Mouse (Mus musculus): ENCODE results near the gene Chic2. TPM values are rescaled to one million over a fixed set of nuclear protein-coding genes. Genes with fewer than 3 reads are reported as not detected.

The Chic2 gene
- polyA plus RNA-seq, 1 experiment: 15.3 TPM

GRCm38 (mm10) chr5:74949298-74949697 is 95.3 kb downstream of the Chic2 start:
- no peak overlapping the region for H3K27ac ChIP-seq (ENCODE audit: insufficient read depth, low read length)
- H3K4me3 ChIP-seq (ENCODE audit: insufficient read depth, low read length): no peak overlapping the region
- H3K4me1 ChIP-seq (ENCODE audit: control insufficient read depth, insufficient read depth, low read length): no peaks in the 10 kb centered on the region
- no peak for TF ChIP-seq CTCF (IDR thresholded peaks at IDR 0.05; ENCODE audit: extremely low read depth, insufficient read depth, low read length)
- TF ChIP-seq POLR2A (IDR thresholded peaks at IDR 0.05; ENCODE audit: extremely low read depth, insufficient read depth, low read length): no peak

GRCm38 (mm10) chr5:74948482-74948881 is 96.1 kb downstream of the Chic2 start:
- no peaks in the 10 kb centered on the region for H3K4me1 ChIP-seq (ENCODE audit: control insufficient read depth, insufficient read depth, low read length)
- no peak overlapping the region for H3K27ac ChIP-seq (ENCODE audit: insufficient read depth, low read length)
- no peak for TF ChIP-seq POLR2A (IDR thresholded peaks at IDR 0.05; ENCODE audit: extremely low read depth, insufficient read depth, low read length)
- no peak for TF ChIP-seq CTCF (IDR thresholded peaks at IDR 0.05; ENCODE audit: extremely low read depth, insufficient read depth, low read length)
- H3K4me3 ChIP-seq (ENCODE audit: insufficient read depth, low read length): no peak overlapping the region

Other genes with a start within 250 kb of the Chic2 start
- 0.15 TPM in 2 replicates for gene Gsx2, start 30.8 kb upstream of the Chic2 start, polyA plus RNA-seq (2012; rRNA removed)
- 21.7 and 24.4 TPM in 2 replicates for gene Pdgfra, start 107.5 kb upstream of the Chic2 start, polyA plus RNA-seq (2012; rRNA removed)